Mouse (Mus musculus) hematopoietic stem cell, adult 5-6 weeks (primary cell): Measurements from ENCODE around the gene Mrps30. TPM values are rescaled to one million over a fixed set of nuclear protein-coding genes. Genes with fewer than 3 reads are reported as not detected.

Source experiments
- total RNA-seq: library from RNA; stranded (forward); fragments of 172-1452, 232-1000 nt; gene quantifications from 2 replicates; pipeline ENCODE4 v1.2.3, GENCODE M21; 2017

Mrps30 gene
- total RNA-seq, 1 experiment from 2014 or later, result 45.5 TPM

Other genes with a start within 250 kb of the Mrps30 start
- gene B430218F22Rik, start 622 bp downstream of the Mrps30 start, total RNA-seq, result 0.38 TPM in 1 of 2 replicates, not detected in the other